Mouse (Mus musculus) midbrain, embryonic 15.5 days (tissue): Measurements from ENCODE around the gene Thrb. TPM values are rescaled to one million over a fixed set of nuclear protein-coding genes. Genes with fewer than 3 reads are reported as not detected.
A peak's percentile ranks its signal among the peaks of the same experiment; 100 is the strongest.

Experiments used
- ATAC-seq: fragments of 200-750 bp; cut with Nextera tagmentation; replicated peaks from 2 replicates; pipeline ENCODE4 v1.8.0; 2017; ENCODE audit warnings: moderate TSS enrichment
- H3K27ac ChIP-seq: fragments of 300-500 bp; sonication (generic); 2 replicates; pipeline ENCODE4 v1.5.1; 2015; ENCODE audit warnings: mild to moderate bottlenecking, inconsistent platforms
- H3K27me3 ChIP-seq: fragments of 300-500 bp; sonication (generic); replicated peaks from 2 replicates; pipeline ENCODE4 v1.6.1; 2015; ENCODE audit warnings: inconsistent platforms
- H3K36me3 ChIP-seq: fragments of 300-500 bp; sonication (generic); replicated peaks from 2 replicates; pipeline ENCODE4 v1.6.1; 2015; ENCODE audit warnings: inconsistent platforms
- H3K4me1 ChIP-seq: fragments of 300-500 bp; sonication (generic); 2 replicates; pipeline ENCODE4 v1.6.1; 2015; ENCODE audit warnings: inconsistent platforms
- H3K4me2 ChIP-seq: fragments of 300-500 bp; sonication (generic); 2 replicates; pipeline ENCODE4 v1.6.1; 2015; ENCODE audit warnings: inconsistent platforms, mild to moderate bottlenecking, moderate library complexity
- H3K4me3 ChIP-seq: fragments of 300-500 bp; sonication (generic); 2 replicates; pipeline ENCODE4 v1.5.1; 2015; ENCODE audit warnings: mild to moderate bottlenecking, inconsistent platforms
- H3K9ac ChIP-seq: fragments of 300-500 bp; sonication (generic); 2 replicates; pipeline ENCODE4 v1.6.1; 2015; ENCODE audit warnings: mild to moderate bottlenecking, inconsistent platforms
- H3K9me3 ChIP-seq: fragments of 300-500 bp; sonication (generic); 2 replicates; pipeline ENCODE4 v1.6.1; 2016; ENCODE audit warnings: inconsistent platforms
- WGBS: fragments of 180-500 bp; shearing (Covaris S2); methylation state at CpG from one replicate; pipeline ENCODE4 v1.1.7; 2015; ENCODE audit warnings: mixed read lengths; 5-methylcytosine and 5-hydroxymethylcytosine counted together
- polyA plus RNA-seq: library from polyadenylated mRNA; unstranded; fragments of >200 nt; fragmentation: Nextera tagmentation; extraction: Ambion mirVana; gene quantifications from 2 replicates; pipeline ENCODE4 v1.2.1, GENCODE M21; 2015

Thrb gene
- polyA plus RNA-seq, 1 experiment from 2014 or later, result 2.3 TPM

DNA sequence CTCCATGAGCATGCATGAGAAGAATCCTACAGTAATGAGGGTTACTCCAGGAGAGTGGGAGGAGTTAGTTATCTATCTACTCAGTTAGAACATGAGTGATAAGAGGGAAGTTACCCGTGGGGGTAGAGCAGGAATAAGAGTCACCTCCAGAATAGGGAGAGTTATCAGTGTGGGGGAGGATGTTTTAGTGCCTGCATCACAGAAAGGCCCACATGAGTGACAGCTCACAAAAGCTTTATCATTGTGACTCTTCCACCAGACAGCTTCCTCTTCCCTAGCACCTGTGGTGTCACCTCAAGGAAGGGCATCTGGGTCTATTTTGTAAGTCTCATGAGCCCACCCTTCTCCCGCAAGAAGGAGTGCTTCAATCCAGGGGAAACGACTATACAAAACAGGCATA is 245.6 kb downstream of the Thrb start:
- H3K9me3 ChIP-seq, result no peaks in the 10 kb centered on the region
- H3K27me3 ChIP-seq, result no peaks in the 10 kb centered on the region
- H3K36me3 ChIP-seq, result no peaks in the 10 kb centered on the region
- no peak overlapping the region for H3K4me2 ChIP-seq
- H3K4me3 ChIP-seq, result no peak overlapping the region
- H3K9ac ChIP-seq, result no peak overlapping the region
- H3K27ac ChIP-seq, result no peak overlapping the region
- no peaks in the 10 kb centered on the region for H3K4me1 ChIP-seq
- 77% methylated on average over 3 of the region's 3 CpGs for WGBS
- ATAC-seq, result no peak

DNA sequence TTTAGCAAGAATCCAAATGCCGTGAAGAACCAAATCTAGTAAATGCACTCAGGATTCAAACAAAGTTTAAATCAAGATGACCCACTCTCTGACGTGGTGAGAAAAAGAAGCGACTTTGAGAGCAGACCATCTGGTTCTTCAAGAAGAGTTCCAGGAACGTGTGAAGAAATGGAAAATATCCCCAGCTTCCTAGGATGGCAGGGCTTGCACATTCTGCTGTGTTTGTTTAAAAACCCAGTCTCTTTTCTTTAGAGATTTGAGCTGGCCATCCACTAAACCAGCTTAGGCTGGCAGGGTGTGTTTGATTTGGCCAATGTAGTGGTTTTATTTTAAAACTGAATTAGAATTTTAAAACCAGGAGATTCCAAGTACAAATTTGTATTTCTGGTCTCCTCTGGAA is 246.9 kb downstream of the Thrb start:
- no peak overlapping the region for H3K9ac ChIP-seq
- H3K4me3 ChIP-seq, result no peak overlapping the region
- WGBS, result 66% methylated on average over 4 of the region's 4 CpGs
- no peak for ATAC-seq
- H3K9me3 ChIP-seq, result no peaks in the 10 kb centered on the region
- no peak overlapping the region for H3K4me2 ChIP-seq
- H3K27me3 ChIP-seq, result no peaks in the 10 kb centered on the region
- H3K27ac ChIP-seq, result no peak overlapping the region
- no peaks in the 10 kb centered on the region for H3K4me1 ChIP-seq
- no peaks in the 10 kb centered on the region for H3K36me3 ChIP-seq

DNA sequence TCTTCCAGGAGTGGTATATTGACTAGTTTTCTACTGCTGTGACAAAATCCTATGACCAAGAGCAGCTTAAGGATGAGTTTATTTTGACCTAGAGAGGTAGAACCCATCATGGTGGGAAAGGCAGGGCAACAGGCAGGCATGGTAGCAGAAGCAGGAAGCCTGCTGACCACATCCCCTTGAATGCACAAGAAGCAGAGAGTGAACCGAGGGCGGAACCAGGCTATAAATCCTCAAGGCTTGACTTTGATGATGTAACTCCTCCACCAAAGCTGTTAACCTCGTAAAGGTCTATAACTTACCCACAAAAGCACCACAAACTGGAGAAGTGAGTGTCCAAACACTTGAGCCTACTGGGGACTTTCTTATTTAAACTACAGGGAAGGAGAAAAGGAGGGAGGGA is 251.1 kb downstream of the Thrb start:
- Histone ChIP-seq H3K9ac (no peak overlapping the region), H3K9me3 (no peaks in the 10 kb centered on the region), H3K27ac (no peak overlapping the region), H3K4me2 (no peak overlapping the region), H3K4me1 (no peaks in the 10 kb centered on the region), H3K36me3 (no peaks in the 10 kb centered on the region), H3K4me3 (no peak overlapping the region), H3K27me3 (no peaks in the 10 kb centered on the region)
- ATAC-seq, result no peak
- 89% methylated on average over 3 of the region's 3 CpGs for WGBS

DNA sequence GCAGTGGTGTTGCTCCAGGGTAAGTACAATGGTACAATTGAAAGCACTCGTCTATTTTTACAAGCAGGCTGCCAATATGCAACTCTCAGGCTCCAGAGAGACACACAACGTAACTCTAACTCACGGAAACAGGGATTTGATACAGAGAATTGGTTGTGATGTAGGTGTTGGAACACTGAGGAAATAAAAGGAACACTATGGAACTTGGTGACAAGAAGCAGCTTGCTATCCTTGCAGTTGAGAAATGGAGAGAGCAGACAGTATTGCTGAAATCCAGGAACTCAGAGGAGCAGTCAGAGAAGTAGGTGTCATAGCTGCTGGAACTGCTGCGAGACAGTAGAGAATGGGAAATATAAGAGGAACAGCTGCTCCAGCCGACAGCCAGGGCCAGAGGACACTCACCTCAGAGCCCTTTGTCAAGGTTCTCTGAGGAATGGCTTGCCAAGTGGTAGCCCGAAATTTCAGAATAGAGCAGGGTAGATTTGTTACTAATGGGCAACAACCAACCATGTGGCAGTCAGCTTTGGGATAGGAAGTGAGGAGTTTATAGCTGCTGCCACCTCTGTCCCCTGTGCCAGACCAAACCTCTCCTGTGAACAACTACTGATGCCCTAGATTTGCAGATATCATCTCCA is 252.6 kb downstream of the Thrb start:
- WGBS, result 79% methylated on average over 6 of the region's 6 CpGs
- no peak overlapping the region for H3K4me2 ChIP-seq
- ATAC-seq, result no peak

DNA sequence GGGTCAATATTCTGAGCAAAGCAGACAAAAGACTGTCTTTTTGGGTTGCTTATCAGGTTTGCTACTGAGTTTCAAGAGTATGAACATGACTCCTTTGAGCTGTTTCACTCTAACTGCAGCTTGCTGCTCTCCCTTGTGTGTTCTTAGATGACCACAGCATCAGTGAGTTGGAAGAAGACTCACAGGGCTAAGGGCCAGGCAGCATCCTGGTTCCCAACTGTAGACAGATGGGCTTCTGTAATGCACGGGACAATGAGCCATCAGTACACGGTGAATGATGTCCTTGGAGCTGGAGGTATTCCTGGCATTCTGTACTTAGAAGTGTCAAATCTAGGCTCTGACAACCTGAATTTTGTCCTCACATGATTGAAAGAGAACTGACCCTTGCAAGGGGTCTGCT is 255.5 kb downstream of the Thrb start:
- H3K4me1 ChIP-seq, result no peaks in the 10 kb centered on the region
- H3K27me3 ChIP-seq, result no peaks in the 10 kb centered on the region
- no peaks in the 10 kb centered on the region for H3K9me3 ChIP-seq
- no peak overlapping the region for H3K4me3 ChIP-seq
- H3K36me3 ChIP-seq, result no peaks in the 10 kb centered on the region
- WGBS, result 93% methylated on average over 2 of the region's 2 CpGs
- H3K4me2 ChIP-seq, result no peak overlapping the region
- H3K9ac ChIP-seq, result no peak overlapping the region
- no peak for ATAC-seq
- H3K27ac ChIP-seq, result no peak overlapping the region

More for the DNA sequence above, 252.6 kb downstream of the Thrb start:
- H3K9me3 ChIP-seq, result no peaks in the 10 kb centered on the region
- H3K4me1 ChIP-seq, result no peaks in the 10 kb centered on the region
- H3K4me3 ChIP-seq, result no peak overlapping the region
- H3K27ac ChIP-seq, result no peak overlapping the region
- no peaks in the 10 kb centered on the region for H3K27me3 ChIP-seq
- no peaks in the 10 kb centered on the region for H3K36me3 ChIP-seq
- H3K9ac ChIP-seq, result no peak overlapping the region

DNA sequence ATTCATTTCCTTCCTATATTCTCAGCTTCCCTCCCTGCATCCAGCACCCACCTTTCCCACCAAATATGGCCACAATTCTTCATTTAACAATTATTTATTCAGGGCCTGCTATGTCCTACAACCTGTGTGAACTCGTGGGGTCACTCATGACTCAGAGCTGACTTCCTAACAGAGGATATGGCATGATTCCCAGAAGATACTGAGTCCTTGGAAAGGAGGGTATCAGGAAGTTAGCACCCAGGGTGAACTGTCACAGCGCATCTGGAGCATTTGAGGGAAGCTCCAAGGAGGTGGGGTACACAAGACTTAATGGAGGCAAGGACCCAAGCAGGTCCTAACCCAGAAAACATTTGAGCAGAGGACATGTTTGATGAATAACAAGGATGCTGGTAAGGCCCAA is 256.6 kb downstream of the Thrb start:
- Histone ChIP-seq H3K9me3 (no peaks in the 10 kb centered on the region), H3K36me3 (no peaks in the 10 kb centered on the region), H3K4me2 (no peak overlapping the region), H3K27ac (no peak overlapping the region), H3K4me3 (no peak overlapping the region), H3K9ac (no peak overlapping the region), H3K4me1 (no peaks in the 10 kb centered on the region), H3K27me3 (no peaks in the 10 kb centered on the region)
- no peak for ATAC-seq
- 69% methylated on average over 2 of the region's 2 CpGs for WGBS

DNA sequence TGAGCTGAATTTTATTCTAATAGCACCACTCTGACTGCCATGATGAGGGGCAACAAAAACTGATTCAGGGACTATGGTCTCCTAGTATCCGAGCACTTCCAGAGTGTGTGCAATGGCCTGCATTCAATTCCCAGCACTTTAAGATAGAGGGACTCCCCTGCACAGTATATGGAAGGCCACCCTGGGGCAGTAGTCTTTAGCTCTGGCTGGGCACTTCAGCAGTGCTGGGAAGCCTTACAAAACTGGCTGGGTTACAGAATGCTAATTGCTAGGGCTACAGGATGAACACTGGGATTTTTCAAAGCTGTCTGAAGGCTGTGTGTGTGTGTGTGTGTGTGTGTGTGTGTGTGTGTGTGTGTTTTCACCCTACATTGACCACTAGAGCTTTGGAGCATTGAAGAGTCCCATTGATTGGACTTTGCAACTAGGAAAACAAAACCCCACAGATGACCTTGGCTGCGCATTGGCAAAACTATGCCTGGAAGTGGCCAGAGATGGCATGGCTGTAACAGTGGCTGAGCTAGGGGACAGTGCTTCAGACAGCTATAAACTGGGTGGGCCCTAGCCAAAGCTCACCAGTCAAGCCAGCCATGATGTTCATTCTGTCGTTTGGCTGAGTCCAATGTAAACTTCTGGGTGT is 257.2 kb downstream of the Thrb start:
- no peaks in the 10 kb centered on the region for H3K36me3 ChIP-seq
- peak; percentile 55 for ATAC-seq
- H3K27me3 ChIP-seq, result no peaks in the 10 kb centered on the region
- no peak overlapping the region for H3K4me2 ChIP-seq
- 59% methylated on average over 3 of the region's 3 CpGs for WGBS
- no peak overlapping the region for H3K9ac ChIP-seq
- no peak overlapping the region for H3K27ac ChIP-seq
- H3K4me3 ChIP-seq, result no peak overlapping the region
- no peaks in the 10 kb centered on the region for H3K4me1 ChIP-seq
- H3K9me3 ChIP-seq, result no peaks in the 10 kb centered on the region

DNA sequence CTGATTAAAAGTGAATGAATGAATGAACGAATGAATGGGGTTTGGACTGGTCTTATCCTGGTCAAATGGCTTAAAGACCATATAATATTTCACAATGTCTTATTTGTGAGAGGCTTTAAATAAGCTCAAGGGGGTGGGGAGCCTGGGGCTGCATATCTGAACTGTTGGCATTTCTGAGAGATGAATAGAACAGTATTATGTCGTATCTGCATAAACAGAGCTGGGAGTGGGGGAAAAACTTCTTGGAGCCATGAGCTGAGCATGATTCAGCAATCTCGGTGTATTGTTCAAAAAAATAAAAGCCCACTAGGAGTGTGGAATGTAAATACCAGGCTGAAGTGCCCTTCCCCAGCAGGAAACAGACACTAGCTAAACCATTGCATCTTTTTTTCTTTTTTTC is 257.8 kb downstream of the Thrb start:
- Histone ChIP-seq H3K27ac (no peak overlapping the region), H3K27me3 (no peaks in the 10 kb centered on the region), H3K4me3 (no peak overlapping the region), H3K36me3 (no peaks in the 10 kb centered on the region), H3K9me3 (no peaks in the 10 kb centered on the region), H3K4me1 (no peaks in the 10 kb centered on the region), H3K9ac (no peak overlapping the region), H3K4me2 (no peak overlapping the region)
- WGBS, result 27% methylated on average over 3 of the region's 3 CpGs
- peak; percentile 69 for ATAC-seq

DNA sequence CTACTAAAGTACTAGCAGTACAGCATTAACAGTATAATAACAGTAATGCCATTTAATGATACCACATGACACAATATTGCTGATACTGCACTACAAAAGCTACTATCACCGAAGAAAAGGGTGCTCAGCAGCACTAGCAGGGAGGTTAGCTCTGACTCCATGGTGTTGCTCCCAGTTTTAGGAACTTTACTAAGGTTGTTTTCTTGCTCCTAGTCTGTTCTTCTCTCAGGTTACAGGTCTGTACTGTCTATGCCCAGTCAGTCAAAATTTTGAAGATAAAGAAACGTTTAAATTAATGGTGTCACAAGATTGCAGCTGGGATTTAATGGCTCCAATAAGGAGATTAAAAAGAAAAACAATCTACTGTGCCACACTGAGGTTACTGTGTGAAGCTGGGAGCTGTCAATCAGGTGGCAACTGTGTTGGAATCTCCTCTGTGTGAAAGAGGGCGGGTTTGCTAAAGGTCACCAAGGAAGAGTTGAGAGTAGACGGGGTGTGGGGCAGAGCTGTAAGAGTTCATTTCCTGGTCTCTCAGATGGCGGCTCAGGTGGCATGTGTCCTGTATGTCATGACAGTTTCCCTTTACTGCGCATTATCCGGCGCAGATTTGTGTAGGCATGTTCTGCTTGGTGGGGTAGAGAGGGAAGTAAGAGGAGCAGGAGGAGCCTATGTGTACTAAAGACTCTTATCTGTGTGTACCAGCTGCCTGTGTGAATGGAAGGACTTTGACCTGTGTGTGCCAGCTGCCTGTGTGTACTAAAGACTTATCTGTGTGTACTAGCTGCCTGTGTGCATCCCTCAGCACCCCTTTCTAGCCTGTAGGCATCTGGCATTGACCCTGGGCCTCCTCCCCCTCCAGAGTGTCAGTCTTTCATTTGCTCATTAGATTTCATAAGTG is 263.0 kb downstream of the Thrb start:
- no peaks in the 10 kb centered on the region for H3K27me3 ChIP-seq
- ATAC-seq, result no peak; the same call in 1 of the 2 replicates
- no peak overlapping the region for H3K4me3 ChIP-seq
- H3K9ac ChIP-seq, result no peak overlapping the region
- H3K4me1 ChIP-seq, result no peaks in the 10 kb centered on the region
- no peaks in the 10 kb centered on the region for H3K36me3 ChIP-seq
- H3K27ac ChIP-seq, result no peak overlapping the region
- H3K4me2 ChIP-seq, result no peak overlapping the region
- 72% methylated on average over 8 of the region's 8 CpGs for WGBS
- H3K9me3 ChIP-seq, result no peaks in the 10 kb centered on the region

DNA sequence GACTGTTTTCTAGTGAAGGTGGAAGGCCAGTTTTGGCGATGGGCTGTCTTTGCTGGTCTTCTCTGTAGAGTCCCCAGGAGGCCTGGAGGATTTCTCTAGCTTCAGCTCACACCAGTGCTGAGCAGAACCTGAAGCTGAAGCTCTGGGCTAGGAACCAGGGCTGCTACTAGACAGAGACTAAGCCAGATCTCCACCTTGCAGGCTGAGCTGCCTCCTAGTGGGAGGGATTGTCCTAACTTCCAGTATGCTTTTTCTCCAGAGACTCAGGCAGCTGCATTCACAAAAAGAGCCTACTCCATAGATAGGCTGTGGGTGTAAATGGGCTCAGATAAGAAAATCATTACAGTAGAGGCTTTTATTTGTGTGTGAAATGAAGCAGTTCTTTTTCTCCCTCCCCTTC is 267.4 kb downstream of the Thrb start:
- Histone ChIP-seq H3K36me3 (no peaks in the 10 kb centered on the region), H3K9ac (no peak overlapping the region), H3K4me3 (no peak overlapping the region), H3K4me2 (no peak overlapping the region), H3K4me1 (no peaks in the 10 kb centered on the region), H3K9me3 (no peaks in the 10 kb centered on the region), H3K27ac (no peak overlapping the region), H3K27me3 (no peaks in the 10 kb centered on the region)
- 44% methylated on average over 1 of the region's 1 CpGs for WGBS
- no peak; the same call in 1 of the 2 replicates for ATAC-seq

DNA sequence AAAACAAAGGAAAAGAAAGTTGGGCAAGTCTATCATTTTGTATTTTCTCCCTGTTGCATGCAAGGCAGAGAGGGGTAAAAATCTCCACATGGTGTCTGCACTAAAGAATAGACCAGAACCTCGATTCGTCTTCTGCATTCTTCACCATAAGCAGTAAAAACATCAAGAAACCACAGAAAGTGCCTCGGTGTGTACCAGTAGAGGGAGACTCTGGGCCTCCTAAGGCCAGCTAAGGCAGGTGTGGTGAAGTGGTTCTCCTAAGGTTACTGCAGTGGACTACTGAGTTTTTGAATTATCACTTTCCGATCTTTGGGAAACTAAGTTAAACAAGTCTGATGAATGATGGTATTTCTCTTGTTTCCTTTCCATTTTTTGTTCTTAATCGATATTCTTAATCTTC is 269.5 kb downstream of the Thrb start:
- Histone ChIP-seq H3K9me3 (no peaks in the 10 kb centered on the region), H3K9ac (no peak overlapping the region), H3K4me2 (no peak overlapping the region), H3K4me1 (no peaks in the 10 kb centered on the region), H3K27ac (no peak overlapping the region), H3K4me3 (no peak overlapping the region), H3K27me3 (no peaks in the 10 kb centered on the region), H3K36me3 (no peaks in the 10 kb centered on the region)
- WGBS, result 78% methylated on average over 5 of the region's 5 CpGs
- no peak for ATAC-seq

DNA sequence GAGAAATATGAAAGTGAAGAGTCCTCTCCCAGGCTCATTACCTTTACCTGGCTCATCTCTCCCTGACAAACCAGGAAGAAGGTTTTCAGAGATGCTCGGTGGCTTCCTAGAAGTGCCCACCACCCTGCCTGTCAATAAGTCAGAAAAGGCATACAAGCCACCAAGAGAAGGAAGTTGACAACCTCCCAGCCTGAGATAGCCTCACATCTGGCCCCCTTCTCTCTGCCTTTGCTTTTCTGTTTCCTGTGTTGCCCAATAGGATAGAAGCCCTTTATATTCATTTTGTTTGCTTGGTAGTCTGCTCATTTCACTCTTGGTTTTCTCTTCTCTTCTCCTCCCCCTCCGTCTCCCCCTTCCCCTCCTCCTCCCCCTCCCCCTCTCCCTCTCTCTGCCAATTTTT is 273.4 kb downstream of the Thrb start:
- H3K4me3 ChIP-seq, result no peak overlapping the region
- ATAC-seq, result no peak
- H3K27me3 ChIP-seq, result no peaks in the 10 kb centered on the region
- H3K4me1 ChIP-seq, result no peaks in the 10 kb centered on the region
- H3K36me3 ChIP-seq, result no peaks in the 10 kb centered on the region
- H3K9ac ChIP-seq, result no peak overlapping the region
- no peaks in the 10 kb centered on the region for H3K9me3 ChIP-seq
- WGBS, result 85% methylated on average over 2 of the region's 2 CpGs
- no peak overlapping the region for H3K27ac ChIP-seq
- no peak overlapping the region for H3K4me2 ChIP-seq
